Mouse (Mus musculus) macrophage (primary cell): ENCODE results near the gene Klhdc9. TPM values are rescaled to one million over a fixed set of nuclear protein-coding genes. Genes with fewer than 3 reads are reported as not detected.

Source experiments
- polyA plus RNA-seq: library from polyadenylated mRNA; stranded (reverse); fragments of 250-400 nt; gene quantifications from 3 replicates; pipeline ENCODE4 v1.2.4, GENCODE M21; 2018; ENCODE audit warnings: inconsistent platforms

The Klhdc9 gene
- polyA plus RNA-seq, 1 experiment from 2014 or later: 0.11 TPM

Other genes starting within 250 kb of the Klhdc9 start
- 4.2 to 31.6 TPM (median 7.6 TPM) in 3 replicates for gene Cfap126, start 246.9 kb downstream of the Klhdc9 start, polyA plus RNA-seq
- gene Sdhc, start 210.2 kb downstream of the Klhdc9 start, polyA plus RNA-seq: 81.5 to 101 TPM (median 100 TPM) in 3 replicates
- 0.25 TPM in 1 of 3 replicates, not detected in the others for gene Mpz, start 210.1 kb downstream of the Klhdc9 start, polyA plus RNA-seq
- 46.6 to 83.8 TPM (median 63.3 TPM) in 3 replicates for gene Pcp4l1, start 164.5 kb downstream of the Klhdc9 start, polyA plus RNA-seq
- 0.13 TPM in 1 of 3 replicates, not detected in the others for gene Nr1i3, start 146.8 kb downstream of the Klhdc9 start, polyA plus RNA-seq
- 13.6 to 38.3 TPM (median 28.2 TPM) in 3 replicates for gene Tomm40l, start 138.3 kb downstream of the Klhdc9 start, polyA plus RNA-seq
- 1.1 TPM in 1 of 3 replicates, not detected in the others for gene Apoa2, start 135.7 kb downstream of the Klhdc9 start, polyA plus RNA-seq
- 1,664 to 2,638 TPM (median 2,193 TPM) in 3 replicates for gene Fcer1g, start 126.4 kb downstream of the Klhdc9 start, polyA plus RNA-seq
- 0.04 TPM in 1 of 3 replicates, not detected in the others for gene Adamts4, start 110.4 kb downstream of the Klhdc9 start, polyA plus RNA-seq
- gene Ndufs2, start 109.4 kb downstream of the Klhdc9 start, polyA plus RNA-seq: 84.3 to 125 TPM (median 122 TPM) in 3 replicates
- 10.2 to 16.8 TPM (median 14.2 TPM) in 3 replicates for gene B4galt3, start 90.5 kb downstream of the Klhdc9 start, polyA plus RNA-seq
- gene Ppox, start 79.6 kb downstream of the Klhdc9 start, polyA plus RNA-seq: 8.6 to 27.3 TPM (median 12.1 TPM) in 3 replicates
- 17.1 to 34.6 TPM (median 21.1 TPM) in 3 replicates for gene Usp21, start 72.8 kb downstream of the Klhdc9 start, polyA plus RNA-seq
- gene Ufc1, start 65.8 kb downstream of the Klhdc9 start, polyA plus RNA-seq: 67.0 to 116 TPM (median 112 TPM) in 3 replicates
- 21.4 to 35.4 TPM (median 21.9 TPM) in 3 replicates for gene Dedd, start 31.7 kb downstream of the Klhdc9 start, polyA plus RNA-seq
- gene Nit1, start 15.2 kb downstream of the Klhdc9 start, polyA plus RNA-seq: 17.3 to 23.1 TPM (median 22.3 TPM) in 3 replicates
- gene Pfdn2, start 15.1 kb downstream of the Klhdc9 start, polyA plus RNA-seq: 47.7 to 119 TPM (median 64.5 TPM) in 3 replicates
- 14.3 to 25.8 TPM (median 18.7 TPM) in 3 replicates for gene Nectin4, start 9.3 kb upstream of the Klhdc9 start, polyA plus RNA-seq
- 119 to 178 TPM (median 125 TPM) in 3 replicates for gene Arhgap30, start 28.2 kb upstream of the Klhdc9 start, polyA plus RNA-seq
- gene Usf1, start 50.5 kb upstream of the Klhdc9 start, polyA plus RNA-seq: 32.8 to 94.5 TPM (median 36.5 TPM) in 3 replicates
- gene Tstd1, start 58.1 kb upstream of the Klhdc9 start, polyA plus RNA-seq: 1.3 TPM in 1 of 3 replicates, not detected in the others
- 0.39 to 1.7 TPM (median 0.56 TPM) in 3 replicates for gene F11r, start 76.7 kb upstream of the Klhdc9 start, polyA plus RNA-seq
- 6.9 to 8.0 TPM (median 7.2 TPM) in 3 replicates for gene Alyref2, start 142.7 kb upstream of the Klhdc9 start, polyA plus RNA-seq
- not detected in 3 replicates for gene Itln1, start 174.5 kb upstream of the Klhdc9 start, polyA plus RNA-seq
- gene Cd244a, start 198.4 kb upstream of the Klhdc9 start, polyA plus RNA-seq: 2.6 to 6.3 TPM (median 2.7 TPM) in 3 replicates
- 199 to 492 TPM (median 394 TPM) in 3 replicates for gene Ly9, start 246.6 kb upstream of the Klhdc9 start, polyA plus RNA-seq